Mouse (Mus musculus) C2C12 (cell line): ENCODE data around the gene Krtap4-16. TPM values are rescaled to one million over a fixed set of nuclear protein-coding genes. Genes with fewer than 3 reads are reported as not detected.
"Not testable (repeated sequence)": the region's sequence is repeated elsewhere in the genome, so short reads cannot be mapped to it uniquely, and the experiment has no call there.

ENCODE experiments used
- H3K27me3 ChIP-seq: one replicate; pipeline ENCODE4 v1.6.1; 2011; ENCODE audit not compliant: control insufficient read depth, insufficient read depth, insufficient read length
- H3K36me3 ChIP-seq: one replicate; pipeline ENCODE4 v1.6.1; 2011; ENCODE audit not compliant: control insufficient read depth, insufficient read depth
- H3K4me3 ChIP-seq: one replicate; pipeline ENCODE4 v1.5.1; 2011; ENCODE audit warnings: mild to moderate bottlenecking, control low read depth; ENCODE audit not compliant: poor library complexity, insufficient read depth, severe bottlenecking
- H3K79me2 ChIP-seq: one replicate; pipeline ENCODE4 v1.6.1; 2011; ENCODE audit not compliant: control insufficient read depth, insufficient read depth
- H3K79me3 ChIP-seq: one replicate; pipeline ENCODE4 v1.6.1; 2011; ENCODE audit warnings: low read depth, control low read depth
- H3ac ChIP-seq: one replicate; pipeline ENCODE3; 2011; ENCODE audit warnings: low read depth; ENCODE audit not compliant: control insufficient read depth, insufficient read length
- CEBPB ChIP-seq: IDR thresholded peaks from one replicate; pipeline ENCODE4 v1.6.1; 2011; ENCODE audit warnings: low read depth, mild to moderate bottlenecking, control low read depth, moderate library complexity
- CTCF ChIP-seq: IDR thresholded peaks from one replicate; pipeline ENCODE4 v1.5.1; 2011; ENCODE audit not compliant: control insufficient read depth, insufficient read depth, insufficient read length
- FOSL1 ChIP-seq: IDR thresholded peaks from one replicate; pipeline ENCODE4 v1.8.0; 2011; ENCODE audit warnings: mild to moderate bottlenecking, low read length; ENCODE audit not compliant: poor library complexity, insufficient read depth, severe bottlenecking
- MAX ChIP-seq: IDR thresholded peaks from one replicate; pipeline ENCODE4 v1.6.1; 2011; ENCODE audit warnings: mild to moderate bottlenecking, control low read depth
- MYOD1 ChIP-seq: IDR thresholded peaks from one replicate; pipeline ENCODE4 v1.6.1; 2011; ENCODE audit warnings: low read depth; ENCODE audit not compliant: control insufficient read depth, insufficient read length
- MYOG ChIP-seq: IDR thresholded peaks from one replicate; pipeline ENCODE4 v1.6.1; 2011; ENCODE audit not compliant: control insufficient read depth, insufficient read length; ENCODE audit errors: extremely low read depth
- USF1 ChIP-seq: IDR thresholded peaks from one replicate; pipeline ENCODE4 v1.6.1; 2011; ENCODE audit warnings: low read depth, mild to moderate bottlenecking, control low read depth, moderate library complexity
- long read RNA-seq, 2 experiments: library from polyadenylated mRNA; unstranded; transcript quantifications; one replicate each; pipeline ENCODE4 v2.0.0; 2019 to 2020
- polyA plus RNA-seq: library from polyadenylated mRNA; unstranded; fragments of >200 nt; fragmentation: generic; extraction: Trizol; gene quantifications from one replicate; pipeline ENCODE4 v1.2.1, GENCODE M21; 2012; ENCODE audit warnings: missing spikeins

Gene Krtap4-16
- not detected for polyA plus RNA-seq
- long read RNA-seq, experiment 1: 0 reads
- long read RNA-seq, experiment 2: 0 reads

DNA sequence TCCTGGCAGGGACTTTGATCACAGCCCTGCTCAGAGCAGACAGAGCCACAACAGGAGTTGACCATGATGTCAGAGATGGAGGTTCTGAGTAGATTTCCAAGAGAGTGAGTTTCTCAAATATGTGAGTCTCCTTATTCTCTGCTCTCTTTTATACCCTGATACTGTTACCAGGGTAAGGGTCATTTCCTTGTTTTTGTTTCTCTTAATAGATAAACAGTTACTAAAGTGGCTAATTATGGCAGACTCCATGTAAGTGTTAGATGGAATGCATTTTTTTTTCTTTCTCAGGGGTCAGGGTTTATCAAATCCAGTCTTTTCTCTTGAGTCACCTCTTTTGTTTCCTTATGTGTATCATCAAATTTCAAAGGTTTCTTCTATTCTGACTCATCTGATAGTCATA, at the start of gene Krtap4-16:
Gene Krtap4-16, minus strand, starts transcription at position 101 of the 400 bp plus-strand sequence.
- no peaks in the 10 kb centered on the region for H3K79me2 ChIP-seq
- H3K79me3 ChIP-seq: no peaks in the 10 kb centered on the region
- H3K36me3 ChIP-seq: no peaks in the 10 kb centered on the region
- H3K4me3 ChIP-seq: no peak within 1 kb of the TSS
- H3ac ChIP-seq: no peak within 1 kb of the TSS
- H3K27me3 ChIP-seq: no peaks in the 10 kb centered on the region
- TF ChIP-seq CEBPB: no peak
- no peak for TF ChIP-seq MAX
- no peak for TF ChIP-seq FOSL1
- TF ChIP-seq CTCF: no peak
- no peak for TF ChIP-seq MYOD1
- TF ChIP-seq USF1: no peak
- TF ChIP-seq MYOG: no peak

DNA sequence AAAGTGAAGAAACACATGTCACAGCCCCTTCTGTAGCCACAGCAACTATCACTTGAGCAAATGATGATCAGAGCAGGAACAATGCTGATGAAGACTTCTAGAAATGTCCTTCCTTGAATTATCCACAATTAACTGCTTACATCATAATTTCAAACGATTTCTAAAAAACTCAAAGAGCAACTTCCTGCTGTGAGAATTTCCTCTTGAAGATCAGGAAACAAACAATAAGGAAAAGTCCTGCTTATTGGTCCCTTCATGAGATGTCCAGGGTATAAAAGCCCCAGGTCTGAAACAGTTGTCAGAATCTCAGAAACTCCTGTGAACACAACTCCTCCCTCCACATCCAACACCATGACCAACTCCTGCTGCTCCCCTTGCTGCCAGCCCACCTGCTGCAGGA, 27.5 kb upstream of the Krtap4-16 start, which contains the start of gene Gm11567:
Gene Gm11567, plus strand, starts transcription at position 301 of the 400 bp plus-strand sequence.
- H3ac ChIP-seq, H3K79me3 ChIP-seq, H3K4me3 ChIP-seq, H3K36me3 ChIP-seq, H3K79me2 ChIP-seq, H3K27me3 ChIP-seq: not testable (repeated sequence)

DNA sequence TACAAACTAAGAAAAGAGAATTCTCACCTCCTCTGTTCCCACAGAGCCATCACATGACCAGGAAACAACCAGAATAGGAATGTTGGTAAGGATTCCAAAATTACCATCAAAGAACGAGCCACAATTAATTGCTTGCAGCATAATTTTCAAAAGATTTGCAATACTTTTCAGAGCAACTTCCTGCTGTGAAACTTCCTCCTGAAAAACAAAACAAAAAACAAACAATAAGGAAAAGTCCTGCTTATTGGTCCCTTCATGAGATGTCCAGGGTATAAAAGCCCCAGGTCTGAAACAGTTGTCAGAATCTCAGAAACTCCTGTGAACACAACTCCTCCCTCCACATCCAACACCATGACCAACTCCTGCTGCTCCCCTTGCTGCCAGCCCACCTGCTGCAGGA, 21.7 kb upstream of the Krtap4-16 start, which contains the start of gene Krtap9-1:
Gene Krtap9-1, plus strand, starts transcription at position 301 of the 400 bp plus-strand sequence.
- not testable (repeated sequence) for H3K79me3 ChIP-seq, H3ac ChIP-seq, H3K4me3 ChIP-seq

DNA sequence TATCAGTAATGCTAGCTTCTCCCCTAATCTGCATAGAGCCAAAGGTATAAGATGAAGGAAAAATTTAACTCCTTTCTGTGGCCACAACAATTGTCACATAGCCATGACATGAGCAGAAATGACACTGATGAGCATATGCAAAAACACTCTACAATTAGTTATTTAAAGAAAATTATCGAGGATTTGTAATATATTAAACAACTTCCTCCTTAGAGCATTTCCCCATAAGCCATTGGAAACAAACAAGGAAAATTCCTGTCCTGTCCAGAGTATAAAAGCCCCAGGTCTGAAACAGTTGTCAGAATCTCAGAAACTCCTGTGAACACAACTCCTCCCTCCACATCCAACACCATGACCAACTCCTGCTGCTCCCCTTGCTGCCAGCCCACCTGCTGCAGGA, 12.8 kb upstream of the Krtap4-16 start, which contains the start of gene Gm11559:
Gene Gm11559, plus strand, starts transcription at position 301 of the 400 bp plus-strand sequence.
- not testable (repeated sequence) for H3ac ChIP-seq, H3K79me2 ChIP-seq, H3K79me3 ChIP-seq, H3K27me3 ChIP-seq, H3K4me3 ChIP-seq, H3K36me3 ChIP-seq

More for the DNA sequence above, 21.7 kb upstream of the Krtap4-16 start, which contains the start of gene Krtap9-1:
- H3K27me3 ChIP-seq, H3K36me3 ChIP-seq, H3K79me2 ChIP-seq: not testable (repeated sequence)

DNA sequence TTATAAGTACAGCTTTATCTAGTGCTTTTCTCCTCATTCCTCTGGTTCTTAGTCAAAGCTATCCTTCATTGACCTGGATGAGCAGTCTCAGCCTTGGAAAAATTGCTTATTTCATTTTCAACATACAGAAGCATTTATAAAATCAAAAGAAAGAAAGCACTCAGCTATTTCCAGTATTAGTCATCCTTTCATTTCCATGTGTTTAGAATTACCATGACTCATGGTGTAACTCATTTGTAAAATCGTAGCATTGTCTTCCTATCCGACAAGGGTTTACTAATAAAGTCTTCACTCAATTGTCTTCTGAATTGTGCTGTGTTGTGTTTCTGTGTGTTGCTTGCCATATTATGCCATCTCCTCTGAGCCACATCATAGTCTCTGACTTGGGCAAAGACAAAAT, 7.4 kb upstream of the Krtap4-16 start:
- Histone ChIP-seq H3K27me3 (no peaks in the 10 kb centered on the region), H3K79me3 (no peaks in the 10 kb centered on the region), H3K36me3 (no peaks in the 10 kb centered on the region), H3ac (no peak overlapping the region), H3K4me3 (no peak overlapping the region), H3K79me2 (no peaks in the 10 kb centered on the region)
- TF ChIP-seq CEBPB (no peak), FOSL1 (peak; percentile 48)

DNA sequence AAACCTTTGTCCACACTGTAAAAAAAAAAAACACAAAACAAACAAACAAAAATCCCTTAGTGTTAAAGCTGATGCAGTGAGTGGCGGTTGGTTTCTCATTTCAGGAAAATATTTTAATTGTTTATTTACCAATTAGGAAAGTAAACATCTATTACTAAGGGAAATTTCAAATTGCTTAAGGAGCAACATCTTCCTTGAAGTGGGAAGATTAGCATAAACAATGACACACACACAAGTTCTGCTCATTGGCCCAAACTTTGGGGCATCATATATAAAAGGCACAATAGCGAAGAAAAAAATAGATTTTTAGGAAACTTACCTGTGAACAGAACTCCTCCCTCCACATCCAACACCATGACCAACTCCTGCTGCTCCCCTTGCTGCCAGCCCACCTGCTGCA, 6.2 kb upstream of the Krtap4-16 start, which contains the start of gene Gm11568:
Gene Gm11568, plus strand, starts transcription at position 301 of the 400 bp plus-strand sequence.
- Histone ChIP-seq H3K4me3 (no peak within 1 kb of the TSS), H3K79me2 (no peaks in the 10 kb centered on the region), H3K27me3 (no peaks in the 10 kb centered on the region), H3K79me3 (no peaks in the 10 kb centered on the region), H3K36me3 (no peaks in the 10 kb centered on the region), H3ac (no peak within 1 kb of the TSS)
- TF ChIP-seq CTCF: no peak
- no peak for TF ChIP-seq CEBPB
- no peak for TF ChIP-seq USF1
- TF ChIP-seq MYOD1: no peak
- no peak for TF ChIP-seq MAX
- no peak for TF ChIP-seq FOSL1
- TF ChIP-seq MYOG: no peak

DNA sequence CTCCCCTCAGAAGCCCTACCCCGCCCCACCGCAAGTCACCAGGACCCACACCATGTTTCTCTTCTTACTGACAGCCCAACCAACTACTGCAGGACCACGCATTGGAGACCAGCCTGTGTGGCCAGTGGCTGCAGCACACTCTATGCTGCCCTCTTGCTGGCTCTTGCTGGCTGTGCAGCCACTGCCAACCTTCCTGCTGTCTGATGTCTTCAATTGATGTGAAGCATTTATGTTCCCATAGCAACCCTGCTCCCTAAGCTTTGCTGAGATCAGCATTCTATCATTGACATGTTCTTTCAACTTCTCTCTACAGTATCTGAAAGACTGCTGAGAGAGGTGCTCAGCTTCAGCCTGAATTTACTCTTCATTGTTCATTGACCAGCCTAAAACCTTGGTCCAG, 2.7 kb upstream of the Krtap4-16 start:
- Histone ChIP-seq H3K79me2 (no peaks in the 10 kb centered on the region), H3K27me3 (no peaks in the 10 kb centered on the region), H3K4me3 (no peak overlapping the region), H3K36me3 (no peaks in the 10 kb centered on the region), H3ac (no peak overlapping the region), H3K79me3 (no peaks in the 10 kb centered on the region)
- TF ChIP-seq CEBPB (no peak), CTCF (no peak), USF1 (no peak), MAX (no peak), MYOD1 (no peak), FOSL1 (no peak), MYOG (no peak)
